Mouse (Mus musculus): Measurements from ENCODE around the gene Rhod.
"Not testable (repeated sequence)": the region's sequence is repeated elsewhere in the genome, so short reads cannot be mapped to it uniquely, and the experiment has no call there.

The Rhod gene

GRCm38 (mm10) chr19:4439161-4439801 lies at the start of gene Rhod:
Gene Rhod, minus strand, starts transcription at chr19:4439432.
- no peak for DNase-seq (ENCODE audit: low read depth)

- no peak for DNase-seq (ENCODE audit: low read depth)
These were observed 48.6 kb upstream of the Rhod start for GRCm38 (mm10) chr19:4487877-4488276.

GRCm38 (mm10) chr19:4485006-4485405 lies 45.8 kb upstream of the Rhod start:
- no peak for DNase-seq (ENCODE audit: low read depth)

GRCm38 (mm10) chr19:4482111-4482859 lies 43.1 kb upstream of the Rhod start:
- no peak for DNase-seq (ENCODE audit: low read depth)

- no peak for DNase-seq (ENCODE audit: low read depth)
These were observed 42.1 kb upstream of the Rhod start for GRCm38 (mm10) chr19:4481326-4481725.

GRCm38 (mm10) chr19:4480041-4480440 lies 40.8 kb upstream of the Rhod start:
- no peak for DNase-seq (ENCODE audit: low read depth)

- peak; percentile 25 for DNase-seq (ENCODE audit: low read depth)
These were observed 38.9 kb upstream of the Rhod start for GRCm38 (mm10) chr19:4478190-4478516.

- peak; percentile 46 for DNase-seq (ENCODE audit: low read depth)
These were observed 38.3 kb upstream of the Rhod start, which contains the start of gene Syt12 for GRCm38 (mm10) chr19:4477345-4478189. Gene Syt12, minus strand, starts transcription at chr19:4477447.

- DNase-seq (ENCODE audit: low read depth) = no peak
These were observed 37.5 kb upstream of the Rhod start for GRCm38 (mm10) chr19:4476601-4477257.

GRCm38 (mm10) chr19:4475224-4475925 lies 36.1 kb upstream of the Rhod start:
- DNase-seq (ENCODE audit: low read depth) = no peak

- no peak for DNase-seq (ENCODE audit: low read depth)
These were observed 35.5 kb upstream of the Rhod start for GRCm38 (mm10) chr19:4474739-4475138.

GRCm38 (mm10) chr19:4473549-4473948 lies 34.3 kb upstream of the Rhod start:
- no peak for DNase-seq (ENCODE audit: low read depth)

- DNase-seq (ENCODE audit: low read depth) = peak; percentile 33
These were observed 29.1 kb upstream of the Rhod start for GRCm38 (mm10) chr19:4468363-4468762.

- DNase-seq (ENCODE audit: low read depth) = no peak
These were observed 25.4 kb upstream of the Rhod start for GRCm38 (mm10) chr19:4464666-4465065.

- no peak for DNase-seq (ENCODE audit: low read depth)
These were observed 22.7 kb upstream of the Rhod start for GRCm38 (mm10) chr19:4461981-4462380.

- DNase-seq (ENCODE audit: low read depth) = peak; percentile 42
These were observed 17.0 kb upstream of the Rhod start for GRCm38 (mm10) chr19:4456227-4456626.

GRCm38 (mm10) chr19:4455071-4455800 lies 16.0 kb upstream of the Rhod start:
- no peak for DNase-seq (ENCODE audit: low read depth)

- DNase-seq (ENCODE audit: low read depth) = not testable (repeated sequence)
These were observed 14.8 kb upstream of the Rhod start for GRCm38 (mm10) chr19:4454040-4454439.

- DNase-seq (ENCODE audit: low read depth) = no peak
These were observed 13.3 kb upstream of the Rhod start for GRCm38 (mm10) chr19:4452525-4452924.

- no peak for DNase-seq (ENCODE audit: low read depth)
These were observed 12.7 kb upstream of the Rhod start for GRCm38 (mm10) chr19:4451965-4452364.

- no peak for DNase-seq (ENCODE audit: low read depth)
These were observed 11.9 kb upstream of the Rhod start for GRCm38 (mm10) chr19:4451098-4451497.

Data from c-Kit-positive CD71-positive TER-119-negative erythroid progenitor cells, embryonic 14.5 days (primary cell).